Mouse (Mus musculus) monocyte, adult 5-6 weeks (primary cell): ENCODE data around the gene Palm. TPM values are rescaled to one million over a fixed set of nuclear protein-coding genes. Genes with fewer than 3 reads are reported as not detected.

Experiments
- ATAC-seq: fragments of 153-309, 156-312 bp; replicated peaks from 2 replicates; pipeline ENCODE4 v1.8.0; 2017; ENCODE audit warnings: mild to moderate bottlenecking; ENCODE audit not compliant: low TSS enrichment, insufficient number of reproducible peaks, severe bottlenecking, poor library complexity, low FRiP score
- total RNA-seq: library from RNA; stranded (forward); fragments of 200-1000, 200-491, 200-594 nt; gene quantifications from 3 replicates; pipeline ENCODE4 v1.2.3, GENCODE M21; 2017

Palm gene
- total RNA-seq, 1 experiment from 2014 or later, result 27.0 TPM

- ATAC-seq, result peak; percentile 14; the same call in 1 of the 2 replicates
Measured at GRCm38 (mm10) chr10:79767372-79768244, 25.8 kb upstream of the Palm start.

- no peak for ATAC-seq
Measured at GRCm38 (mm10) chr10:79768400-79768799, 25.0 kb upstream of the Palm start.

- ATAC-seq, result no peak
Measured at GRCm38 (mm10) chr10:79769329-79769728, 24.0 kb upstream of the Palm start.

- no peak for ATAC-seq
Measured at GRCm38 (mm10) chr10:79772320-79772719, 21.1 kb upstream of the Palm start.

- no peak for ATAC-seq
Measured at GRCm38 (mm10) chr10:79773208-79773607, 20.2 kb upstream of the Palm start.

- ATAC-seq, result no peak
Measured at GRCm38 (mm10) chr10:79774486-79775279, 18.7 kb upstream of the Palm start.

GRCm38 (mm10) chr10:79777103-79777531 lies 16.3 kb upstream of the Palm start, which contains the start of gene Fstl3:
Gene Fstl3, plus strand, starts transcription at chr10:79777272.
- no peak for ATAC-seq

- no peak for ATAC-seq
Measured at GRCm38 (mm10) chr10:79778006-79778405, 15.4 kb upstream of the Palm start.

- no peak for ATAC-seq
Measured at GRCm38 (mm10) chr10:79779193-79779592, 14.2 kb upstream of the Palm start.

GRCm38 (mm10) chr10:79779784-79780663 lies 13.3 kb upstream of the Palm start:
- ATAC-seq, result peak; percentile 79

- no peak; the same call in 1 of the 2 replicates for ATAC-seq
Measured at GRCm38 (mm10) chr10:79780664-79781015, 12.7 kb upstream of the Palm start.

- no peak for ATAC-seq
Measured at GRCm38 (mm10) chr10:79781139-79781538, 12.2 kb upstream of the Palm start.

- no peak for ATAC-seq
Measured at GRCm38 (mm10) chr10:79781956-79782355, 11.4 kb upstream of the Palm start.

- ATAC-seq, result no peak
Measured at GRCm38 (mm10) chr10:79783050-79783449, 10.3 kb upstream of the Palm start.

- no peak for ATAC-seq
Measured at GRCm38 (mm10) chr10:79783920-79784800, 9.2 kb upstream of the Palm start.

GRCm38 (mm10) chr10:79788386-79789158 lies 4.8 kb upstream of the Palm start:
- 0 out of 2 replicates have a peak, but pooled peaks have one; percentile 42 for ATAC-seq

GRCm38 (mm10) chr10:79789581-79789980 lies 3.8 kb upstream of the Palm start:
- no peak for ATAC-seq
